Mouse (Mus musculus) embryonic facial prominence, embryonic 15.5 days (tissue): ENCODE data around the gene Sema3g. TPM values are rescaled to one million over a fixed set of nuclear protein-coding genes. Genes with fewer than 3 reads are reported as not detected.
A peak's percentile ranks its signal among the peaks of the same experiment; 100 is the strongest.

ENCODE experiments used
- ATAC-seq: fragments of 200-750 bp; cut with Nextera tagmentation; 2 replicates; pipeline ENCODE4 v1.8.0; 2017; ENCODE audit warnings: low read depth, moderate TSS enrichment; ENCODE audit not compliant: insufficient number of reproducible peaks, low FRiP score, low TSS enrichment
- H3K27ac ChIP-seq: fragments of 300-500 bp; sonication (generic); replicated peaks from 2 replicates; pipeline ENCODE4 v1.5.1; 2015; ENCODE audit warnings: mild to moderate bottlenecking, inconsistent platforms
- H3K27me3 ChIP-seq: fragments of 300-500 bp; sonication (generic); 2 replicates; pipeline ENCODE4 v1.6.1; 2015; ENCODE audit warnings: inconsistent platforms
- H3K36me3 ChIP-seq: fragments of 300-500 bp; sonication (generic); 2 replicates; pipeline ENCODE4 v1.6.1; 2015; ENCODE audit warnings: mild to moderate bottlenecking, inconsistent platforms
- H3K4me1 ChIP-seq: fragments of 300-500 bp; sonication (generic); 2 replicates; pipeline ENCODE4 v1.6.1; 2015; ENCODE audit warnings: inconsistent platforms
- H3K4me2 ChIP-seq: fragments of 300-500 bp; sonication (generic); replicated peaks from 2 replicates; pipeline ENCODE4 v1.6.1; 2015; ENCODE audit warnings: mild to moderate bottlenecking, inconsistent platforms
- H3K4me3 ChIP-seq: fragments of 300-500 bp; sonication (generic); replicated peaks from 2 replicates; pipeline ENCODE4 v1.5.1; 2015; ENCODE audit warnings: mild to moderate bottlenecking, inconsistent platforms
- H3K9ac ChIP-seq: fragments of 300-500 bp; sonication (generic); 2 replicates; pipeline ENCODE4 v1.6.1; 2015; ENCODE audit warnings: inconsistent platforms
- H3K9me3 ChIP-seq: fragments of 300-500 bp; sonication (generic); replicated peaks from 2 replicates; pipeline ENCODE4 v1.6.1; 2016; ENCODE audit warnings: inconsistent platforms
- WGBS: fragments of 180-500 bp; shearing (Covaris S2); methylation state at CpG from one replicate; pipeline ENCODE4 v1.1.7; 2015; 5-methylcytosine and 5-hydroxymethylcytosine counted together
- polyA plus RNA-seq: library from polyadenylated mRNA; unstranded; fragments of >200 nt; fragmentation: Nextera tagmentation; extraction: Ambion mirVana; gene quantifications from 2 replicates; pipeline ENCODE4 v1.2.1, GENCODE M21; 2015

The Sema3g gene
- polyA plus RNA-seq, 1 experiment from 2014 or later, result 1.3 TPM

DNA sequence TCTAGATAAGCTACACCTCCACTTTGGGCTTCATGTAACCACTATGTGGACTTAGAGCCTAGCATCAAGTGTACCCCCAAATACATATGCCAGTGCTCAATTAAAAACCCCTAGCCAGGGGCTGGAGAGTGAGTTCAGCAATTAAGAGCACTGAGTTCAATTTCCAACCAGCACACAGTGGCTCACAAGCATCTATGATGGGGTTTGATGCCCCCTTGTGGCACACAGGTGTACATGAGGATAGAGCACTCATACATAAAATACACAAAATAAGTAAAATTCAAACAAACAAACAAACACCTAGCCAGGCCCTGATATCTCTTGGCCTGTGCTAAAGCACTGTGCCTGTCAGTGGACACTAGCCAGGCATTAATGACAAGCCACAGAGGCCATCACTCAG, 21.7 kb upstream of the Sema3g start:
- H3K9ac ChIP-seq, result no peak overlapping the region
- H3K4me3 ChIP-seq, result no peak overlapping the region
- H3K9me3 ChIP-seq, result no peaks in the 10 kb centered on the region
- H3K4me2 ChIP-seq, result no peak overlapping the region
- no peak for ATAC-seq
- H3K4me1 ChIP-seq, result peaks cover 23% of the 10 kb centered on the region
- H3K27me3 ChIP-seq, result no peaks in the 10 kb centered on the region
- H3K36me3 ChIP-seq, result peaks cover 83% of the 10 kb centered on the region
- 0 out of 2 replicates have a peak overlapping the region, but pooled peaks have one; percentile 63 for H3K27ac ChIP-seq

DNA sequence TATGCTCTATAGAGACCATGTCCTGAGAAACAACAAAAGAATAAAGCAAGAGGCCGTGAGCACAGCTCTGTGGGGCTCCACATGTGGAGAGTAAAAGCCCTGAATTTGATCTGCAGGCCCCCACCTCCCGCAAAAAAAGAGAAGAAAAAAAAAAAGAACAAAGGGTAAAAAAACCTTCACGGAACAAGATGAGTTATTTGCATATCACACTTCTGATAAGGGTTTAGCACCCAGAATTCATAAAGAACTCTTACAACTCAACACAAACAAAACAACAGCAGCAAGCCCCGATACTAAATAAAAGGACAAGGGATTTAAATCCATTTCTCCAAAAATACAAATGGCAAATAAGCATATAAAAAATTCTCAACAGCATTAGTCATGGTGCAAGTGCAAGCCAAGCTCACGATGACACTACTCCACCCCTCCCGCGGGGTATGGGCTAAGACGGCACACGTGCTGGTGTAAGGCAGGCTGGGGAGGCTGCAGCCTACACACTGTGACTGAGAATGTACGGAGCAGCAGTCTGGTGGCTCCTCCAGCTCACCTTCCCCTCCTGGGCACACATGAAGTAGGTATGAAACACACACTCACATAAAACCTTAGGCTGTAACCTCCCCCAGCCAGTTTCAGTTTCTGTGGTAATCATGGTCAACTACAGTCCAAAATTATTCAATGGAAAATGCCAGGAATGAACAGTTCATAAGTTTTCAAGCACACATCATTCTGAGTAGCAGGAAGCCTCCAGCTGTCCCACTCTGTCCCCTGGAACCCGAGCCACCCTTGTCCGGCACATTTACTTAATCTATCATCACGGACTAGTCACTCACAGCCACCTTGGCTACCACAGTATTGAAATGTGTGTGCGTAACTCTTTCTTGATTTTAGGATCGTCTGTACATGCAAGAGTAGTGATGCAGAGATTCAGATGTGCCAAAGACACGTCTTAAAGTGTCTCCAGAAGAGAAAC, 19.8 kb upstream of the Sema3g start:
- ATAC-seq, result peak; percentile 77
- H3K36me3 ChIP-seq, result peaks cover 81% of the 10 kb centered on the region
- H3K27me3 ChIP-seq, result no peaks in the 10 kb centered on the region
- no peak overlapping the region for H3K4me2 ChIP-seq
- no peak overlapping the region for H3K9ac ChIP-seq
- H3K4me1 ChIP-seq, result peaks cover 23% of the 10 kb centered on the region
- 52% methylated on average over 16 of the region's 16 CpGs for WGBS
- H3K9me3 ChIP-seq, result no peaks in the 10 kb centered on the region
- H3K27ac ChIP-seq, result peak overlapping the region; percentile 56
- H3K4me3 ChIP-seq, result no peak overlapping the region

- Histone ChIP-seq H3K9me3 (no peaks in the 10 kb centered on the region), H3K4me3 (no peak overlapping the region), H3K27ac (no peak overlapping the region; the same call in 1 of the 2 replicates), H3K27me3 (no peaks in the 10 kb centered on the region), H3K4me2 (no peak overlapping the region), H3K4me1 (peaks cover 32% of the 10 kb centered on the region), H3K36me3 (peaks cover 80% of the 10 kb centered on the region), H3K9ac (no peak overlapping the region)
- ATAC-seq, result no peak
- 88% methylated on average over 7 of the region's 7 CpGs for WGBS
These were observed 18.1 kb upstream of the Sema3g start for GRCm38 (mm10) chr14:31199599-31199998.

DNA sequence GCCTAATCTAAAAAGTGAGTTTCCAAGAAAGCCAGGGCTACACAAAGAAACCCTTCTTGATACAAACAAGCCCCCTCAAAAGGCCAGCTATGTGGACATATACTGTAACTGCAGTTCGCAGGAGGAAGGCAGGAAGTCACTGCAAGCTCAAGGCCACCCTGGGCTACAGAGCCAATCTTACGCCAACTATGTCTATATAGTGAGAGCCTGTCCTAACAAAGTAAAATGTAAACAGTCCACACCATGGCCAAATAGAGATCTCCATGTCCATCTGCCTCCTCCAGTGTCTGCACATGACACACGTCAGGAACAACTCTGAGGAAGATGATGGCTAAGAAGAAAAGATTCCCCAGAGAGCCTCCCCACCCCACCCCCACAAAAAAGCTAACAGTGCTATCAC, 17.6 kb upstream of the Sema3g start:
- no peak overlapping the region for H3K9ac ChIP-seq
- no peak overlapping the region for H3K4me3 ChIP-seq
- H3K27ac ChIP-seq, result no peak overlapping the region
- 88% methylated on average over 3 of the region's 3 CpGs for WGBS
- H3K4me1 ChIP-seq, result peaks cover 32% of the 10 kb centered on the region
- peaks cover 77% of the 10 kb centered on the region for H3K36me3 ChIP-seq
- H3K9me3 ChIP-seq, result no peaks in the 10 kb centered on the region
- no peak for ATAC-seq
- H3K4me2 ChIP-seq, result no peak overlapping the region
- no peaks in the 10 kb centered on the region for H3K27me3 ChIP-seq

- Histone ChIP-seq H3K36me3 (peaks cover 43% of the 10 kb centered on the region), H3K4me1 (peaks cover 32% of the 10 kb centered on the region), H3K27me3 (no peaks in the 10 kb centered on the region), H3K4me2 (peak overlapping the region; percentile 86), H3K9me3 (no peaks in the 10 kb centered on the region), H3K9ac (peak overlapping the region; percentile 80), H3K27ac (peak overlapping the region; percentile 94), H3K4me3 (peak overlapping the region; percentile 78)
- WGBS, result 63% methylated on average over 4 of the region's 4 CpGs
- ATAC-seq, result no peak
These were observed 12.8 kb upstream of the Sema3g start for GRCm38 (mm10) chr14:31204844-31205243.

DNA sequence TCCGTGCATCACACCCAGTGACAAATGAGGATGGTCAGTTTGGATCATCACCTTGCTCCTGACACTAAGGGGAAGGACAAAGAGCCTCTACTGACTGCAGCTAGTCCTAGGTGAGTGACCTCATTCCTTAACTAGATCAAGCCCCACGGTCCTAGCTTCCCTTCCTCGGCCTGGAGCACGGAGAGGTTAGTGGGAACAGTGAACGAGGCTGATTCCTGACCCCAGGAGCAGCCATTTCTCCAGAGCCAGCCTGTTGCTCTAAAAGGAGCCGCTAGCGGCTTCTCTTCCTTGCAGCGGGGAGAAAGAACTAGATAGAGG, 12.5 kb upstream of the Sema3g start:
- peaks cover 39% of the 10 kb centered on the region for H3K36me3 ChIP-seq
- H3K27me3 ChIP-seq, result no peaks in the 10 kb centered on the region
- peaks cover 29% of the 10 kb centered on the region for H3K4me1 ChIP-seq
- peak overlapping the region; percentile 78 for H3K4me3 ChIP-seq
- peak overlapping the region; percentile 94 for H3K27ac ChIP-seq
- WGBS, result 10% methylated on average over 8 of the region's 8 CpGs
- no peak for ATAC-seq
- H3K9me3 ChIP-seq, result no peaks in the 10 kb centered on the region
- peak overlapping the region; percentile 86 for H3K4me2 ChIP-seq
- H3K9ac ChIP-seq, result peak overlapping the region; percentile 80

DNA sequence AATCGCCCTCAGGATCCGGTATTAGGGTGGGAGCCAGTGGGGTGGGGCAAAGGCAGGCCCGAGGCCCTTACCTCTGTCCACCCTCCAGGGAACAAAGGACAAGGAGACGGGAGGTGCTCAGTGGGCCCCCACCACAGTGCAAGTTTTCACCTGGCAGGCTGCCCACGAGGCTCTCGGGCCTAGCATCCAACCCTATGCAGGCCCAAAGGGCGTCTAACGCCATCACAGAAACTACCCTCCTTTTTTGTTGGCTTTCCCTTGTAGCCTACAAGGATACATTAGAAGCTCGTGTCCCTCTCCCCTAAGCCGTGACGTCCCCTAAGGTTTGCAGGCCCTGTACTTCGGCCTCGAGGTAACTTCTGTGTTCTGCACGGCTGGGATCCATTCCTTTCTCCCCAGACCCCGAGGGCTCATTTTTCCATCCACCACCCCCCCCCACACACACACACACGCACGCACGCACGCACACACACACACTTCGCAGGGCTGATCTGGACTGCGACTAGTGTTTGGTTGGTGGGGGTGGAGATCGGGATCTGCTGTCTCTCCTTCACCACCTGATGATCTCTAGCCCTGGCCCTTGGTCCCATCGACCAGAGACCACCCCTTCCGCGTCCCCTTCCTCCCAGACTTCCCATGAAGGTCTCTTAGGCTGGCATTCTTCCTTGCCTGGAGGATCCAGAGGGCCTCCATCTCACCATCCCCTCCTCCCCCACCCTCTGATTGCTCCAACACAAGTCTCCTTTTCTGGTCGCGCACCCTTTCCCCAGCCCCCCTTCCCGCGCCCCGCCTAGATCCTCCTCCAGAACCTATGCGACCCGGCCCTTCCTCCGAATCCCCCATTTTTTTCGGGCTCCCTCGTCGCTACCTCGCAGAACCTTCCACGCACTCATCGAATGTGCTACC, 11.8 kb upstream of the Sema3g start:
- Histone ChIP-seq H3K27ac (peak overlapping the region; percentile 94), H3K4me2 (peak overlapping the region; percentile 86), H3K4me3 (peak overlapping the region; percentile 78), H3K9ac (peak overlapping the region; percentile 80), H3K36me3 (peaks cover 33% of the 10 kb centered on the region), H3K9me3 (no peaks in the 10 kb centered on the region), H3K4me1 (peaks cover 24% of the 10 kb centered on the region), H3K27me3 (no peaks in the 10 kb centered on the region)
- peak; percentile 63 for ATAC-seq
- under 1% methylated on average over 39 of the region's 39 CpGs for WGBS

DNA sequence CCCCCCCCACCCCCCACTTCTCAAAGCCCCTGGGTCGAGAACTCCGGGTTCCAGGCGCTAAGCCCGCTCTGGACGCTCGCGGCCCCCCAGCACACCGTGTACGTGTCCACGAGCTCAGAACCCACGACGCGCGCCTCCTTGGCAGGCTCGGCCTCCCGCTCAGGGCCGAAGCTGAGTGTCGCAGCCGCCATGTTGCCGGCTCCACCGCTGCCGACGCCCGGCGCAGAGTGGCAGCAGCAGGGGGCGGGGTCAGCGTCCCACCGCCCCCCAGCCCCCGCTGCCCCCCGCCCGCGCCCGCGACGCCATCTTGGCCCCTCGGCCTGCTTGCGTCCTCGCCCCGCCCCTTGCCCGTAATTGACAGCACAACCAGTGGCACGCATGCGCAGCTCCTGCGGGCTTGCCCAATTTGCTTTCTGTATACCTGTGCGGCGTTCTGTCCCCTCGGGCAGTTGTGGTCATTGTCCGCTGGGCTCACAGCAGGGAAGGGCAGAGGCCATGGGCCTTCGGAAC, 11.1 kb upstream of the Sema3g start:
- Histone ChIP-seq H3K27me3 (no peaks in the 10 kb centered on the region), H3K4me2 (peak overlapping the region; percentile 86), H3K4me3 (peak overlapping the region; percentile 78), H3K27ac (peak overlapping the region; percentile 94), H3K9ac (peak overlapping the region; percentile 80), H3K36me3 (peaks cover 28% of the 10 kb centered on the region), H3K9me3 (no peaks in the 10 kb centered on the region), H3K4me1 (peaks cover 24% of the 10 kb centered on the region)
- peak; percentile 80 for ATAC-seq
- WGBS, result under 1% methylated on average over 47 of the region's 48 CpGs

- peak overlapping the region; percentile 53 for H3K9ac ChIP-seq
- H3K9me3 ChIP-seq, result no peaks in the 10 kb centered on the region
- peak overlapping the region; percentile 94 for H3K27ac ChIP-seq
- peaks cover 21% of the 10 kb centered on the region for H3K36me3 ChIP-seq
- WGBS, result 80% methylated on average over 13 of the region's 13 CpGs
- H3K4me2 ChIP-seq, result peak overlapping the region; percentile 86
- H3K4me3 ChIP-seq, result peak overlapping the region; percentile 78
- peaks cover 25% of the 10 kb centered on the region for H3K4me1 ChIP-seq
- no peaks in the 10 kb centered on the region for H3K27me3 ChIP-seq
- no peak for ATAC-seq
These were observed 10.4 kb upstream of the Sema3g start for GRCm38 (mm10) chr14:31207070-31207830.

- ATAC-seq, result no peak
- peaks cover 33% of the 10 kb centered on the region for H3K4me1 ChIP-seq
- peaks cover 12% of the 10 kb centered on the region for H3K36me3 ChIP-seq
- peak within 1 kb of the TSS; percentile 53; the same call in 1 of the 2 replicates for H3K9ac ChIP-seq
- H3K4me3 ChIP-seq, result peak within 1 kb of the TSS; percentile 78; the same call in 1 of the 2 replicates
- H3K9me3 ChIP-seq, result no peaks in the 10 kb centered on the region
- peak within 1 kb of the TSS; percentile 86 for H3K4me2 ChIP-seq
- H3K27ac ChIP-seq, result peak within 1 kb of the TSS; percentile 94; the same call in 1 of the 2 replicates
- H3K27me3 ChIP-seq, result no peaks in the 10 kb centered on the region
- 75% methylated on average over 2 of the region's 2 CpGs for WGBS
These were observed 9.6 kb upstream of the Sema3g start, which contains the start of gene Tnnc1 for GRCm38 (mm10) chr14:31208084-31208483. Tnnc1 (plus strand) TSS chr14:31208312.
